Mouse (Mus musculus) kidney, adult 2 months (tissue): ENCODE data around the gene Bcl9l. TPM values are rescaled to one million over a fixed set of nuclear protein-coding genes. Genes with fewer than 3 reads are reported as not detected.

Experiments used
- DNase-seq: peaks from one replicate; pipeline ENCODE4 v3.0.0; 2021
- H3K27ac ChIP-seq: fragments of 200-500 bp; 2 replicates; pipeline ENCODE4 v1.5.1; 2012; ENCODE audit warnings: low read depth, low read length, control low read depth, inconsistent platforms; ENCODE audit not compliant: insufficient read depth
- H3K27me3 ChIP-seq: fragments of 200-500 bp; replicated peaks from 2 replicates; pipeline ENCODE4 v1.6.1; 2012; ENCODE audit warnings: mild to moderate bottlenecking, moderate library complexity, low read length, inconsistent platforms; ENCODE audit not compliant: control insufficient read depth, insufficient read depth
- H3K36me3 ChIP-seq: fragments of 200-500 bp; 2 replicates; pipeline ENCODE4 v1.6.1; 2012; ENCODE audit warnings: mild to moderate bottlenecking, moderate library complexity, low read length, inconsistent platforms; ENCODE audit not compliant: control insufficient read depth, insufficient read depth
- H3K4me1 ChIP-seq: fragments of 200-500 bp; 2 replicates; pipeline ENCODE4 v1.6.1; 2011; ENCODE audit warnings: low read length; ENCODE audit not compliant: control insufficient read depth, insufficient read depth
- H3K4me3 ChIP-seq: fragments of 200-500 bp; 2 replicates; pipeline ENCODE4 v1.5.1; 2011; ENCODE audit warnings: mild to moderate bottlenecking, low read depth, low read length, control low read depth; ENCODE audit not compliant: insufficient read depth
- CTCF ChIP-seq: fragments of 200-500 bp; conservative IDR thresholded peaks from 2 replicates; pipeline ENCODE4 v1.5.1; 2011; ENCODE audit warnings: low read depth, mild to moderate bottlenecking, control low read depth, low read length, moderate library complexity, mixed read lengths; ENCODE audit not compliant: insufficient read depth, insufficient read length
- POLR2A ChIP-seq: fragments of 200-500 bp; IDR thresholded peaks from one replicate; pipeline ENCODE4 v1.6.1; 2011; ENCODE audit warnings: low read depth, low read length, control low read depth
- WGBS: fragments of 180-500 bp; shearing (Covaris S2); methylation state at CpG from one replicate; pipeline ENCODE4 v1.1.7; 2018; 5-methylcytosine and 5-hydroxymethylcytosine counted together
- polyA plus RNA-seq: library from polyadenylated mRNA; depleted of rRNA; stranded (reverse); fragments of >200 nt; gene quantifications from 2 replicates; pipeline ENCODE4 v1.2.3, GENCODE M21; 2012

The Bcl9l gene
- polyA plus RNA-seq, 1 experiment, result 23.1 TPM

- H3K4me1 ChIP-seq, result peaks cover 39% of the 10 kb centered on the region
- no peaks in the 10 kb centered on the region for H3K36me3 ChIP-seq
- H3K27me3 ChIP-seq, result no peaks in the 10 kb centered on the region
- peak overlapping the region; percentile 77 for H3K27ac ChIP-seq
- peak overlapping the region; percentile 72 for H3K4me3 ChIP-seq
- peak; percentile 86 for DNase-seq
- under 1% methylated on average over 12 of the region's 12 CpGs for WGBS
- TF ChIP-seq POLR2A (no peak), CTCF (no peak)
These were observed 952 bp downstream of the Bcl9l start for GRCm38 (mm10) chr9:44483510-44484044.

DNA sequence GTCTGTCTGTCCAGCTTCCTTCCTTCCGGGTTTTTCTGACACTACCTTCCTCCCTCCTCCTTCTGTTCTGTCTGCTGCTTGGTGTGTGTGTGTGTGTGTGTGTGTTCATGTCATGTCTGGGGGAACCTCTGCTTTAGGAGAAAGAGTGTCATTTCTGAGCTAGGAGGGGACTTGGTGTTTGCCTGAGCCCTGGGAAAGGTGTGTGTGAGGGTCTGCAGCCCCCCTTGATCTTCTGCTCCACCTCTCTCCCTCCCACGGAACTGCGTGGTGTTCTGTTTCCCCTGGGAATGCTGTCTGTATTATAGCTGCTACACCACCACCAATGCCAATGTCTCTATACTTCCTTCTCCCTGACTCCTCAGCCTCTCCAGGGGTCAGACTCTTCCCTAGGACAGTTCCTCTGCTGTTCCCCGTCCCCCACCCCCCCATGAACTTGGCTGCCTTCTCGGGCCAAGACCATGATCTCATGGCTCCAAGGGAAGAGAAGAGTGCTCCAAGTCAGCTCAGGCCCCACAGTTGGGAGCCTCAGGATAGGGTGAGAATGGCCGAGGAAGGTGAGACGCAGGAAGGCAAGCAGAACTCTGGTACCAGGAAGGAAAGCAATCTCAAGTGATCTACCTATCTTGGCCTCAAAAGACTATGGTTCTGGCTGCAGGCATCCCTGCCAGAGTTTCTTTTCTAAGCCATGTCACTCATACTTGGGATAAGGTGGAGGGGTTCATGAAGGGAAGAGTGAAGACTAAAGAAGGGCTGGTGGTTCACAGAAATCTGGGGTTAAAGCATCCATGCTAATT is 1.9 kb downstream of the Bcl9l start:
- TF ChIP-seq POLR2A (no peak), CTCF (no peak)
- H3K4me1 ChIP-seq, result peaks cover 40% of the 10 kb centered on the region
- H3K27me3 ChIP-seq, result no peaks in the 10 kb centered on the region
- peak overlapping the region; percentile 72 for H3K4me3 ChIP-seq
- H3K36me3 ChIP-seq, result no peaks in the 10 kb centered on the region
- peak overlapping the region; percentile 77 for H3K27ac ChIP-seq
- peak; percentile 37 for DNase-seq
- WGBS, result 8% methylated on average over 7 of the region's 7 CpGs

DNA sequence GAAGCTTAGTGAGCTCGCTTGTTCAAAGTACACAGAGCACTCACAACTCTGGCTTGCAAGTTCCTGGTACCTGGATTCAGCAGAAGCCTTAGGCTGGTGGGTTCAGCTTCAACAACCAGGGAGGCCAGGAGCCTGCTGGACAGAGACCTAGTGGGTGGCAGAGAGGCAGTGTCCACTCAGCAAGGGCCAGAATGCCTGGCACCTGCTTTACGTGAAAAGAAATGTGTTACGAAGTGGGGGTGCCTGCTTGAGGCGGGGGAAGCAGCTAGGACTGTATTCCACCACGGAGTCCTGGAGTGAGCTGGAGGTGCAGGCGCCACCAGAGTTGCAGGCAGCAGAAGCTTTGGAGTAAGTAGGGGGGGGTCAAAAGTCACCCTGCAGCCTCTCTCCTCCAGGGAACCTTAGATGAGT is 2.5 kb downstream of the Bcl9l start:
- no peaks in the 10 kb centered on the region for H3K36me3 ChIP-seq
- TF ChIP-seq CTCF, result no peak
- no peak for TF ChIP-seq POLR2A
- peaks cover 46% of the 10 kb centered on the region for H3K4me1 ChIP-seq
- H3K27me3 ChIP-seq, result no peaks in the 10 kb centered on the region
- WGBS, result 16% methylated on average over 6 of the region's 6 CpGs
- peak overlapping the region; percentile 72 for H3K4me3 ChIP-seq
- peak; percentile 74 for DNase-seq
- H3K27ac ChIP-seq, result peak overlapping the region; percentile 77

GRCm38 (mm10) chr9:44485516-44486161 is 3.0 kb downstream of the Bcl9l start:
- 13% methylated on average over 14 of the region's 14 CpGs for WGBS
- Histone ChIP-seq H3K36me3 (no peaks in the 10 kb centered on the region), H3K4me3 (peak overlapping the region; percentile 72), H3K4me1 (peaks cover 51% of the 10 kb centered on the region), H3K27me3 (no peaks in the 10 kb centered on the region), H3K27ac (peak overlapping the region; percentile 77)
- no peak for TF ChIP-seq CTCF
- no peak for TF ChIP-seq POLR2A
- DNase-seq, result peak; percentile 73

DNA sequence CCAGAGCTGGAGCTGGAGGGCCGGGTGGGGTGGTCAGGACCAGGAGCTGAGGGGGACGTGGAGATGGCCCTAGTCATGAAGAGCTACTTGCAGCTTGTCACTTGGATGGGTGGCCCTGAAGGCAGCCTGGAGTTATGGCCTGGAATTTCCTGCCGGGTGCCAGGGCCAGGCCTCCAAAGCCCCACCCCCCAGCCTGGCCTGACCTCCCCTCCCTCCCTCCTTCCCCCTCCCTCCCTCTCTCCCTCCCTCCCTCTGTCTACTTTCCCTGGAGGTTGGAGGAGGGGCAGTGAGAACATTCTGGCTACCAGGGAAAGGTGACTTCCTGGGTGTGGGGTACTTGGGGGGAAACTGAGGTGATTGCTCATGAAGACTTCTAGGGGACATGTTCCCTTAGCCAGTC is 3.7 kb downstream of the Bcl9l start:
- TF ChIP-seq POLR2A (no peak), CTCF (no peak)
- peaks cover 57% of the 10 kb centered on the region for H3K4me1 ChIP-seq
- H3K27me3 ChIP-seq, result no peaks in the 10 kb centered on the region
- peak overlapping the region; percentile 72 for H3K4me3 ChIP-seq
- WGBS, result 12% methylated on average over 3 of the region's 3 CpGs
- DNase-seq, result peak; percentile 88
- H3K36me3 ChIP-seq, result no peaks in the 10 kb centered on the region
- H3K27ac ChIP-seq, result peak overlapping the region; percentile 92

DNA sequence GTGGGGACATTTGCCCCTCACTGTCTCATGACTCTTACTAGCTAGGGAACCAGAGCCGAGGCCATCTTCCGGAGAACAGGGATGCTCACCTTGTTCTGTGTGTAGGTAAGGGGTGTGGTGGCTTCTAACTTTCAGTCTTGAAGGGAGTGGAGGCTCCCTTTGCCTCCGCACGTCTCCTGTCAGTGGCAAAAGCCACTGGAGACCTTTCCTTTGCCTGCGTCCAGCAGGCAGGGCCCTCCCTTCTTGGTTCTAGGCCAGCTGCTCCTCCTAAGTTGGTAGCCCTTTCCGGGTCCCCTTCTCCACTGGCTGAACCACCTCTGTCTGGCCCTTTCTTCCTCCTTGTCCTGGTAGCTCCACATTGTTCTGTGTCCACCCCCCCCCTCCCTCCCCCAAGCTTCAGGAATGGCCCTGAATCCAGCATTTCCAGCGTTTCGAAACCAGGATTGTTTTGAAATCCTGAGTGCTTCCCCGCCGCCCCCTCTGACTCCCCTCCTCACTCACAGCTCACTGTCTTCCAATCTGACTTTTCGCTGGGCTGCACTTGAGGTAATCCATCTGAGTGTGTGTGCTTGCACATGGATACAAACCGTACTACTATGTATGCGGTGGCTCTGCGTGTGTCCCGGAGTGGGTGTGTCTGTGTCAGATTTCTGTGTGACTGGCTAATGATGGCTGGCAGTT is 4.3 kb downstream of the Bcl9l start:
- peak overlapping the region; percentile 52 for H3K4me3 ChIP-seq
- no peaks in the 10 kb centered on the region for H3K27me3 ChIP-seq
- peak overlapping the region; percentile 92 for H3K27ac ChIP-seq
- peaks cover 62% of the 10 kb centered on the region for H3K4me1 ChIP-seq
- H3K36me3 ChIP-seq, result no peaks in the 10 kb centered on the region
- WGBS, result 4% methylated on average over 15 of the region's 15 CpGs
- DNase-seq, result peak; percentile 87
- TF ChIP-seq POLR2A, result no peak
- TF ChIP-seq CTCF, result no peak

- 5% methylated on average over 7 of the region's 7 CpGs for WGBS
- DNase-seq, result peak; percentile 95
- H3K27ac ChIP-seq, result peak overlapping the region; percentile 92
- no peaks in the 10 kb centered on the region for H3K27me3 ChIP-seq
- H3K36me3 ChIP-seq, result no peaks in the 10 kb centered on the region
- peaks cover 67% of the 10 kb centered on the region for H3K4me1 ChIP-seq
- TF ChIP-seq POLR2A (no peak), CTCF (no peak)
- peak overlapping the region; percentile 52; the same call in 1 of the 2 replicates for H3K4me3 ChIP-seq
These were observed 4.8 kb downstream of the Bcl9l start for GRCm38 (mm10) chr9:44487441-44487840.
